ENCODE assay signal across 15 mouse cellular contexts in the genomic region with DNA sequence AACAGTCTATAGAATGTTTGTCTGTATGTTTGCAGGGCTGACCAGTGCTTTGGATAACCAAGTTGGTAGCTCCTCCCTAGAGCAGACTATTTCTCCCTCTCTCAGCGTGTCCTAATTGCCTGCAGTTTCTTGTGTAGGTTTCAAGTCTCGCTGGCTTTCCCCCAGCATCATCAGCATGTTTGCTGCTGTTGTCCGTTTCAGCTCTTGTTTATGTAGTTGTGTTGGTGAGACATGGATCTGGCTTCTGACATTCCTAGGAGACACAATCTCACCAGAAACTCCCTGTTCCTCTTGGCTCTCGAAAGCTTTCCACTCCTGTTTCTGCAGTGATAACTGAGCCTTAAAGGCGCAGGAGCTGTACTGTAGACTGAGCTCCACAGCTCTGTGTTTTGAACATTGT.
DNase-seq lines count a peak whose midpoint lies in the region; ATAC-seq and TF ChIP-seq lines count a peak whose summit lies in the region.
"Had no signal": no experiment of that assay in that cellular context is flagged by ENCODE, and none has a peak within 500 bp of the region (broad histone marks: within the 10 kb centered on the region; RNA-seq: fewer than 3 reads in every experiment).

No protein-coding gene starts in this region.

- no peak overlapping the region for H3K9ac ChIP-seq in kidney, embryonic 16.5 days (replicated peaks; ENCODE audit: low read length)
- H3K9ac ChIP-seq in heart, embryonic 16.5 days (ENCODE audit: low read length) = peak overlapping the region; percentile 11; the same call in 1 of the 2 replicates
- no peak overlapping the region for H3K9ac ChIP-seq in intestine, postnatal 0 days (ENCODE audit: low read depth, low read length)
- H3K9ac ChIP-seq: forebrain, postnatal 0 days had no signal

- TF ChIP-seq CTCF in intestine, postnatal 0 days (IDR thresholded peaks at IDR 0.05; ENCODE audit: low read depth) = no peak

- no peaks in the 10 kb centered on the region for H3K36me3 ChIP-seq in kidney, embryonic 16.5 days (ENCODE audit: insufficient read depth, low read length)
- H3K36me3 ChIP-seq in heart, embryonic 16.5 days (ENCODE audit: control insufficient read depth, insufficient read depth) = no peaks in the 10 kb centered on the region
- H3K36me3 ChIP-seq in intestine, postnatal 0 days (ENCODE audit: control insufficient read depth, insufficient read depth) = no peaks in the 10 kb centered on the region

- DNase-seq in kidney, postnatal 14 days = peak; percentile 33
- DNase-seq in gastrocnemius, postnatal 25 days = peak; percentile 66
- peak; percentile 49 for DNase-seq in lung, postnatal 36 days
- no peak for DNase-seq in cerebellum, postnatal 36 days
- no peak for DNase-seq in left cerebral cortex, adult 8-10 months (ENCODE audit: low spot score in 2 of 2)
- DNase-seq: adrenal gland, adult 2 months; B cell, adult 2 months; forebrain, postnatal 0 days; kidney, postnatal 25 days; retina, postnatal 1 day had no signal

- H3K4me2 ChIP-seq in kidney, embryonic 16.5 days (replicated peaks; ENCODE audit: low read depth, low read length) = no peak overlapping the region
- peak overlapping the region; percentile 18; the same call in 1 of the 2 replicates for H3K4me2 ChIP-seq in heart, embryonic 16.5 days (ENCODE audit: low read depth, low read length)
- H3K4me2 ChIP-seq in intestine, postnatal 0 days (replicated peaks; ENCODE audit: low read depth) = no peak overlapping the region
- H3K4me2 ChIP-seq: liver, embryonic 11.5 days had no signal

- no peak overlapping the region for H3K27ac ChIP-seq in kidney, embryonic 16.5 days (ENCODE audit: low read length)
- peak overlapping the region; percentile 65 for H3K27ac ChIP-seq in heart, embryonic 16.5 days (ENCODE audit: low read length)
- H3K27ac ChIP-seq in intestine, postnatal 0 days (ENCODE audit: low read depth, low read length) = no peak overlapping the region
- H3K27ac ChIP-seq: hindbrain, postnatal 0 days had no signal

- no peaks in the 10 kb centered on the region for H3K9me3 ChIP-seq in kidney, embryonic 16.5 days (ENCODE audit: low read length)
- H3K9me3 ChIP-seq in heart, embryonic 16.5 days (replicated peaks; ENCODE audit: control insufficient read depth, low read length) = no peaks in the 10 kb centered on the region
- H3K9me3 ChIP-seq in intestine, postnatal 0 days (ENCODE audit: control insufficient read depth) = no peaks in the 10 kb centered on the region

- H3K27me3 ChIP-seq in kidney, embryonic 16.5 days (ENCODE audit: insufficient read depth, low read length) = no peaks in the 10 kb centered on the region
- no peaks in the 10 kb centered on the region for H3K27me3 ChIP-seq in heart, embryonic 16.5 days (ENCODE audit: control insufficient read depth, insufficient read depth, low read length)
- H3K27me3 ChIP-seq in intestine, postnatal 0 days (replicated peaks; ENCODE audit: control insufficient read depth, insufficient read depth, low read length) = no peaks in the 10 kb centered on the region

- 68% methylated on average over 5 of the region's 5 CpGs for WGBS in kidney, embryonic 16.5 days
- 18% methylated on average over 5 of the region's 5 CpGs for WGBS in heart, embryonic 16.5 days
- 58% methylated on average over 5 of the region's 5 CpGs for WGBS in intestine, postnatal 0 days

- H3K4me3 ChIP-seq in kidney, embryonic 16.5 days (ENCODE audit: low read length) = no peak overlapping the region
- no peak overlapping the region for H3K4me3 ChIP-seq in heart, embryonic 16.5 days (ENCODE audit: low read length)
- no peak overlapping the region for H3K4me3 ChIP-seq in intestine, postnatal 0 days (ENCODE audit: low read depth, low read length)

- no peak for ATAC-seq in kidney, embryonic 16.5 days (ENCODE audit: low FRiP score, low TSS enrichment)
- 0 out of 2 replicates have a peak, but pooled peaks have one; percentile 39 for ATAC-seq in heart, embryonic 16.5 days (replicated peaks; ENCODE audit: extremely low read depth, insufficient read depth, low FRiP score)
- no peak for ATAC-seq in intestine, postnatal 0 days
- ATAC-seq: forebrain, postnatal 0 days; hindbrain, postnatal 0 days had no signal

- H3K4me1 ChIP-seq in kidney, embryonic 16.5 days (ENCODE audit: insufficient read depth, low read length) = peaks cover 9% of the 10 kb centered on the region
- H3K4me1 ChIP-seq in heart, embryonic 16.5 days (ENCODE audit: control insufficient read depth, insufficient read depth, low read length) = peaks cover 33% of the 10 kb centered on the region
- no peaks in the 10 kb centered on the region for H3K4me1 ChIP-seq in intestine, postnatal 0 days (replicated peaks; ENCODE audit: control insufficient read depth, insufficient read depth, low read length)

Comparison
In these comparisons a context has a peak if more than half of its experiments do, and no peak if none do; other contexts are left out.
1. DNase-seq: peak in kidney, postnatal 14 days (single experiment), gastrocnemius, postnatal 25 days (single experiment) and lung, postnatal 36 days (single experiment); none in cerebellum, postnatal 36 days (0 of 2) and left cerebral cortex, adult 8-10 months (0 of 2).